Mouse (Mus musculus) adrenal gland, postnatal 25 days (tissue): ENCODE measurements around the gene Diras1. TPM values are rescaled to one million over a fixed set of nuclear protein-coding genes. Genes with fewer than 3 reads are reported as not detected.
A peak's percentile ranks its signal among the peaks of the same experiment; 100 is the strongest.
"Not testable (repeated sequence)": the region's sequence is repeated elsewhere in the genome, so short reads cannot be mapped to it uniquely, and the experiment has no call there.

Experiments
- DNase-seq: peaks from one replicate; pipeline ENCODE4 v3.0.0; 2021; ENCODE audit warnings: mixed read lengths
- long read RNA-seq: library from polyadenylated mRNA; stranded (forward); transcript quantifications from one replicate; pipeline ENCODE4 v2.0.0, GENCODE M21; 2021
- total RNA-seq: library from RNA; stranded (reverse); gene quantifications from 2 replicates; pipeline ENCODE4 v1.2.3, GENCODE M21; 2021

The Diras1 gene
- 1.9 and 2.9 TPM in 2 replicates for total RNA-seq
- long read RNA-seq, partial matches to known transcripts = 0 of 1 reads
- long read RNA-seq, other reads (novel, unspliced or antisense) = 1 of 1 reads

GRCm38 (mm10) chr10:81025639-81026275 is at the start of gene Diras1:
Gene Diras1 (minus strand): TSS chr10:81025662.
- no peak for DNase-seq

- no peak for DNase-seq
Measured at GRCm38 (mm10) chr10:81073464-81073863, 48.0 kb upstream of the Diras1 start.

GRCm38 (mm10) chr10:81072290-81072689 is 46.8 kb upstream of the Diras1 start:
- DNase-seq = no peak

GRCm38 (mm10) chr10:81069836-81070235 is 44.4 kb upstream of the Diras1 start, which contains the start of gene Thop1:
Gene Thop1 (plus strand): TSS chr10:81070035.
- DNase-seq = peak; percentile 97

- DNase-seq = no peak
Measured at GRCm38 (mm10) chr10:81068706-81069105, 43.2 kb upstream of the Diras1 start.

- DNase-seq = not testable (repeated sequence)
Measured at GRCm38 (mm10) chr10:81064519-81064918, 39.1 kb upstream of the Diras1 start.

- DNase-seq = no peak
Measured at GRCm38 (mm10) chr10:81062710-81063109, 37.2 kb upstream of the Diras1 start.

- peak; percentile 96 for DNase-seq
Measured at GRCm38 (mm10) chr10:81059603-81060543, 34.4 kb upstream of the Diras1 start, which contains the start of gene Sgta. Gene Sgta (minus strand): TSS chr10:81060181.

GRCm38 (mm10) chr10:81058896-81059295 is 33.4 kb upstream of the Diras1 start:
- DNase-seq = peak; percentile 16

GRCm38 (mm10) chr10:81057406-81058130 is 32.1 kb upstream of the Diras1 start:
- peak; percentile 18 for DNase-seq

- DNase-seq = peak; percentile 3
Measured at GRCm38 (mm10) chr10:81055802-81056340, 30.4 kb upstream of the Diras1 start.

GRCm38 (mm10) chr10:81055169-81055568 is 29.7 kb upstream of the Diras1 start:
- DNase-seq = peak; percentile 1

- peak; percentile 67 for DNase-seq
Measured at GRCm38 (mm10) chr10:81052577-81052976, 27.1 kb upstream of the Diras1 start.

GRCm38 (mm10) chr10:81051133-81051532 is 25.7 kb upstream of the Diras1 start:
- DNase-seq = no peak

GRCm38 (mm10) chr10:81050645-81051044 is 25.2 kb upstream of the Diras1 start:
- peak; percentile 12 for DNase-seq

- DNase-seq = not testable (repeated sequence)
Measured at GRCm38 (mm10) chr10:81045246-81045645, 19.8 kb upstream of the Diras1 start.

GRCm38 (mm10) chr10:81041458-81042175 is 16.2 kb upstream of the Diras1 start:
- peak; percentile 70 for DNase-seq

- peak; percentile 97 for DNase-seq
Measured at GRCm38 (mm10) chr10:81036988-81037580, 11.6 kb upstream of the Diras1 start, which contains the start of gene Slc39a3. Gene Slc39a3 (minus strand): TSS chr10:81037426.

GRCm38 (mm10) chr10:81036251-81036650 is 10.8 kb upstream of the Diras1 start:
- DNase-seq = no peak

- DNase-seq = peak; percentile 44
Measured at GRCm38 (mm10) chr10:81033586-81033985, 8.1 kb upstream of the Diras1 start.

- DNase-seq = no peak
Measured at GRCm38 (mm10) chr10:81029031-81029430, 3.6 kb upstream of the Diras1 start.
